Comparison of ENCODE assay signal across 21 mouse cellular contexts in the genomic region with DNA sequence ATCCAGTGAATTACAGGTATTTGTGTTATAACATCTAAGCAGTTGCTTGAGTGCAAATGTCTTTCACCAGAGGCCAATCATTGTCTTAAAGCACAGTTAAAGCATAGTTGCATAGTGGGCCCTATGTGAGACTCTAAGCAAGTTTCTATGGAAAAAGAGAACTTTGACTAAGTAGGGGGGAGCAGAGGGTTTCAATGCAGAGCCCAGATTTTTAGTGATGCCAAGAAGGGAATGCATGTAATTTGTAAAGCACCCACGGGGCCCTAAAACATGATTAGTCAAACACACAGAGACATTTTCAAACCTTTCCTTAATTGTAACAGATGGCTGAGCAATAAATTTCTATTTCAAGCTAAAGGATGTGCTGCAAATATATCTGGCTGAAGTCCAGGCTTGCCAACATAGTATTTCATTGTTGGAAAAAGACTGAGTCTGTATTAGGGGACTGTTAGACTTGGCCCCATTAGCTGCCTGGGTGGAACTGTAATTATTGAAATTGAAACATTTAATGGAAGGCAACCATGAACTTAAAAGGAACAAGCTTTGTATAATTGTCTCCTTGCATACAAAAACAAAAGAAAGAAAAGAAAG.
DNase-seq lines count a peak whose midpoint lies in the region; ATAC-seq and TF ChIP-seq lines count a peak whose summit lies in the region.
"Had no signal": no experiment of that assay in that cellular context is flagged by ENCODE, and none has a peak within 500 bp of the region (broad histone marks: within the 10 kb centered on the region; RNA-seq: fewer than 3 reads in every experiment).

No protein-coding gene starts in this region.

- no peak for DNase-seq in limb, embryonic 10.5 days (ENCODE audit: low spot score)
- DNase-seq in brain, embryonic 14.5 days (ENCODE audit: low read depth), result peak; percentile 77
- DNase-seq in layer of hippocampus, adult 9-11 months, result peak; percentile 61
- DNase-seq in adrenal gland, postnatal 14 days, result no peak
- DNase-seq: adrenal gland, postnatal 25 days; B cell, adult 2 months; heart, adult 2 months; kidney, adult 8-10 months; kidney, postnatal 25 days; liver, postnatal 0 days; thymus, adult 18-20 months had no signal

- H3K9ac ChIP-seq in forebrain, embryonic 13.5 days, result no peak overlapping the region
- H3K9ac ChIP-seq in forebrain, embryonic 12.5 days, result no peak overlapping the region
- no peak overlapping the region for H3K9ac ChIP-seq in limb, embryonic 12.5 days (replicated peaks)
- H3K9ac ChIP-seq: embryonic facial prominence, embryonic 13.5 days; heart, embryonic 15.5 days; limb, embryonic 15.5 days; liver, postnatal 0 days; neural tube, embryonic 13.5 days had no signal

- no peak overlapping the region for H3K27ac ChIP-seq in forebrain, embryonic 13.5 days
- no peak overlapping the region for H3K27ac ChIP-seq in forebrain, embryonic 12.5 days
- H3K27ac ChIP-seq in limb, embryonic 12.5 days, result peak overlapping the region; percentile 66; the same call in 1 of the 2 replicates
- no peak overlapping the region for H3K27ac ChIP-seq in limb, embryonic 10.5 days
- H3K27ac ChIP-seq: embryonic facial prominence, embryonic 13.5 days; heart, adult 2 months; heart, embryonic 15.5 days; hindbrain, embryonic 10.5 days; left cerebral cortex, adult 2 months; limb, embryonic 15.5 days; neural tube, embryonic 13.5 days had no signal

- peak; percentile 59; the same call in 1 of the 2 replicates for ATAC-seq in forebrain, embryonic 13.5 days
- ATAC-seq in forebrain, embryonic 12.5 days (ENCODE audit: low FRiP score), result no peak
- peak; percentile 73; the same call in 1 of the 2 replicates for ATAC-seq in limb, embryonic 12.5 days (ENCODE audit: insufficient number of reproducible peaks, insufficient read depth, low FRiP score, low TSS enrichment, low read depth)
- ATAC-seq: inflammation-experienced regulatory T-cells, adult 6 months; liver, postnatal 0 days had no signal

- TF ChIP-seq POLR2A in brain, embryonic 14.5 days (IDR thresholded peaks at IDR 0.05; ENCODE audit: borderline replicate concordance, extremely low read depth, insufficient read depth, insufficient read length, poor library complexity, severe bottlenecking), result no peak

- no peak overlapping the region for H3K4me3 ChIP-seq in forebrain, embryonic 13.5 days
- no peak overlapping the region for H3K4me3 ChIP-seq in forebrain, embryonic 12.5 days (replicated peaks)
- H3K4me3 ChIP-seq in limb, embryonic 12.5 days (replicated peaks), result no peak overlapping the region
- no peak overlapping the region for H3K4me3 ChIP-seq in limb, embryonic 10.5 days
- H3K4me3 ChIP-seq: embryonic facial prominence, embryonic 13.5 days; heart, adult 2 months; heart, embryonic 15.5 days; hindbrain, embryonic 10.5 days; left cerebral cortex, adult 2 months; limb, embryonic 15.5 days; neural tube, embryonic 13.5 days had no signal

- H3K27me3 ChIP-seq in forebrain, embryonic 13.5 days, result no peaks in the 10 kb centered on the region
- H3K27me3 ChIP-seq in forebrain, embryonic 12.5 days, result no peaks in the 10 kb centered on the region
- H3K27me3 ChIP-seq in limb, embryonic 12.5 days, result no peaks in the 10 kb centered on the region
- H3K27me3 ChIP-seq in limb, embryonic 10.5 days (ENCODE audit: low read depth, poor library complexity, severe bottlenecking), result no peaks in the 10 kb centered on the region
- H3K27me3 ChIP-seq: embryonic facial prominence, embryonic 13.5 days; heart, embryonic 15.5 days; limb, embryonic 15.5 days; neural tube, embryonic 13.5 days had no signal

- TF ChIP-seq CTCF in brain, embryonic 14.5 days (IDR thresholded peaks at IDR 0.05; ENCODE audit: borderline replicate concordance, extremely low read depth, insufficient read depth, insufficient read length), result no peak

- 50% methylated on average over 1 of the region's 1 CpGs for WGBS in forebrain, embryonic 13.5 days
- WGBS in forebrain, embryonic 12.5 days, result 72% methylated on average over 1 of the region's 1 CpGs
- 44% methylated on average over 1 of the region's 1 CpGs for WGBS in limb, embryonic 12.5 days
- WGBS in limb, embryonic 10.5 days, result 80% methylated on average over 1 of the region's 1 CpGs

- no peaks in the 10 kb centered on the region for H3K36me3 ChIP-seq in forebrain, embryonic 13.5 days (ENCODE audit: poor library complexity, severe bottlenecking)
- H3K36me3 ChIP-seq in forebrain, embryonic 12.5 days (replicated peaks), result no peaks in the 10 kb centered on the region
- H3K36me3 ChIP-seq in limb, embryonic 12.5 days, result no peaks in the 10 kb centered on the region
- H3K36me3 ChIP-seq in limb, embryonic 10.5 days, result no peaks in the 10 kb centered on the region
- H3K36me3 ChIP-seq: embryonic facial prominence, embryonic 13.5 days; heart, embryonic 15.5 days; hindbrain, embryonic 10.5 days; limb, embryonic 15.5 days; neural tube, embryonic 13.5 days had no signal

- H3K4me2 ChIP-seq in forebrain, embryonic 13.5 days, result no peak overlapping the region
- H3K4me2 ChIP-seq in forebrain, embryonic 12.5 days, result no peak overlapping the region
- H3K4me2 ChIP-seq in limb, embryonic 12.5 days, result no peak overlapping the region
- H3K4me2 ChIP-seq: embryonic facial prominence, embryonic 13.5 days; heart, embryonic 15.5 days; limb, embryonic 15.5 days; neural tube, embryonic 13.5 days had no signal

- H3K4me1 ChIP-seq in forebrain, embryonic 13.5 days, result no peaks in the 10 kb centered on the region
- H3K4me1 ChIP-seq in forebrain, embryonic 12.5 days, result no peaks in the 10 kb centered on the region
- no peaks in the 10 kb centered on the region for H3K4me1 ChIP-seq in limb, embryonic 12.5 days (replicated peaks)
- H3K4me1 ChIP-seq in limb, embryonic 10.5 days, result no peaks in the 10 kb centered on the region
- H3K4me1 ChIP-seq: embryonic facial prominence, embryonic 13.5 days; heart, embryonic 15.5 days; hindbrain, embryonic 10.5 days; limb, embryonic 15.5 days had no signal

- H3K9me3 ChIP-seq in forebrain, embryonic 13.5 days (replicated peaks), result no peaks in the 10 kb centered on the region
- H3K9me3 ChIP-seq in forebrain, embryonic 12.5 days, result no peaks in the 10 kb centered on the region
- no peaks in the 10 kb centered on the region for H3K9me3 ChIP-seq in limb, embryonic 12.5 days
- no peaks in the 10 kb centered on the region for H3K9me3 ChIP-seq in limb, embryonic 10.5 days (replicated peaks)
- H3K9me3 ChIP-seq: embryonic facial prominence, embryonic 13.5 days; heart, embryonic 15.5 days; hindbrain, embryonic 10.5 days; limb, embryonic 15.5 days; neural tube, embryonic 13.5 days had no signal

Comparison
In these comparisons a context has a peak if more than half of its experiments do, and no peak if none do; other contexts are left out.
1. DNase-seq: peak in brain, embryonic 14.5 days (single experiment) and layer of hippocampus, adult 9-11 months (single experiment); none in limb, embryonic 10.5 days (single experiment) and adrenal gland, postnatal 14 days (single experiment).